Mouse (Mus musculus) G1E (cell line): ENCODE measurements at regions not wholly inside any gene's neighbourhood (a gene's known extent, or its start where the extent isn't known, plus 50 kb on each side); places are given as distances from the start of the nearest gene placed in this dataset.

Source experiments
- CTCF ChIP-seq: IDR thresholded peaks from 2 replicates; pipeline ENCODE4 v1.5.1; 2012; ENCODE audit warnings: low read depth, low read length, inconsistent platforms, mixed read lengths
- GATA1 ChIP-seq: IDR thresholded peaks from 2 replicates; pipeline ENCODE4 v1.6.1; 2012; ENCODE audit warnings: borderline replicate concordance, low read length, inconsistent platforms, mixed read lengths
- POLR2AphosphoS5 ChIP-seq: IDR thresholded peaks from 2 replicates; pipeline ENCODE4 v1.6.1; 2012; ENCODE audit warnings: low read depth, low read length, inconsistent platforms; ENCODE audit not compliant: insufficient replicate concordance

GRCm38 (mm10) chr1:35864246-35864645 is 204.0 kb upstream of the Hs6st1 start:
- TF ChIP-seq POLR2AphosphoS5: no peak
- TF ChIP-seq CTCF: no peak
- TF ChIP-seq GATA1: no peak
